Mouse (Mus musculus) erythroblast, embryonic 14.5 days (primary cell): ENCODE data around the gene Lrrc36. TPM values are rescaled to one million over a fixed set of nuclear protein-coding genes. Genes with fewer than 3 reads are reported as not detected.

Experiments used
- H3K27me3 ChIP-seq: 2 replicates; pipeline ENCODE4 v1.6.1; 2012; ENCODE audit warnings: inconsistent platforms; ENCODE audit not compliant: control insufficient read depth
- H3K36me3 ChIP-seq: 2 replicates; pipeline ENCODE4 v1.6.1; 2012; ENCODE audit warnings: mild to moderate bottlenecking, inconsistent platforms; ENCODE audit not compliant: control insufficient read depth
- H3K4me1 ChIP-seq: 2 replicates; pipeline ENCODE4 v1.6.1; 2012; ENCODE audit warnings: inconsistent platforms; ENCODE audit not compliant: control insufficient read depth
- H3K4me3 ChIP-seq: replicated peaks from 2 replicates; pipeline ENCODE3; 2012; ENCODE audit warnings: moderate library complexity, mild to moderate bottlenecking, inconsistent platforms
- H3K9me3 ChIP-seq: 2 replicates; pipeline ENCODE4 v1.6.1; 2012; ENCODE audit warnings: low read length, inconsistent platforms, mixed read lengths; ENCODE audit not compliant: control insufficient read depth
- GATA1 ChIP-seq: IDR thresholded peaks from 2 replicates; pipeline ENCODE4 v1.6.1; 2012; ENCODE audit warnings: low read length, inconsistent platforms, mixed read lengths
- TAL1 ChIP-seq: IDR thresholded peaks from 3 replicates; pipeline ENCODE4 v1.6.1; 2012; ENCODE audit warnings: low read length, inconsistent platforms, mixed read lengths
- polyA plus RNA-seq: library from polyadenylated mRNA; stranded (reverse); fragments of >175 nt; gene quantifications from 2 replicates; pipeline ENCODE4 v1.2.3, GENCODE M21; 2012

Lrrc36 gene
- polyA plus RNA-seq, 1 experiment, result 0.03 TPM

GRCm38 (mm10) chr8:105437078-105437748 is 23.8 kb downstream of the Lrrc36 start:
- Histone ChIP-seq H3K9me3 (no peaks in the 10 kb centered on the region), H3K4me1 (peaks cover 5% of the 10 kb centered on the region), H3K27me3 (peaks cover 55% of the 10 kb centered on the region), H3K36me3 (no peaks in the 10 kb centered on the region), H3K4me3 (no peak overlapping the region)
- TF ChIP-seq TAL1 (no peak), GATA1 (no peak)

DNA sequence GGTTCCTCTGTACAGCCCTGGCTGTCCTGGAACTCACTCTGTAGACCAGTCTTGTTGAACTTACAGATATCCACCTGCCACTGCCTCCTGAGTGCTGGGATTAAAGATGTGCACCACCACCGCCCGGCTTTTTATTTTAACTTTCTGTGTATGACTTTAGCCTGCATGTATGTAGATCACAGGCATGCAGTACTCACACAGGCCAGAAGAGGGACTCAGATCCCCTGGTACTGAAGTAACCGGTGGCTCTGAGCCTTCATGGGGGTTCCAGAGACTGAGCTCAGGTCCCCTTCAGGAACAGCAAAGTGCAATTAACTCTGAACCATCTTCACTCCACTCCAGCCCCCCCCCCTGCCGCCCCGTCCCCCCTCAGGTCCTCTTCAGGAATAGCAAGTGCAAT is 25.5 kb downstream of the Lrrc36 start:
- Histone ChIP-seq H3K27me3 (peaks cover 47% of the 10 kb centered on the region), H3K36me3 (no peaks in the 10 kb centered on the region), H3K4me3 (no peak overlapping the region), H3K9me3 (no peaks in the 10 kb centered on the region; the same call in 1 of the 2 replicates), H3K4me1 (peaks cover 9% of the 10 kb centered on the region)
- TF ChIP-seq GATA1 (no peak), TAL1 (no peak)

DNA sequence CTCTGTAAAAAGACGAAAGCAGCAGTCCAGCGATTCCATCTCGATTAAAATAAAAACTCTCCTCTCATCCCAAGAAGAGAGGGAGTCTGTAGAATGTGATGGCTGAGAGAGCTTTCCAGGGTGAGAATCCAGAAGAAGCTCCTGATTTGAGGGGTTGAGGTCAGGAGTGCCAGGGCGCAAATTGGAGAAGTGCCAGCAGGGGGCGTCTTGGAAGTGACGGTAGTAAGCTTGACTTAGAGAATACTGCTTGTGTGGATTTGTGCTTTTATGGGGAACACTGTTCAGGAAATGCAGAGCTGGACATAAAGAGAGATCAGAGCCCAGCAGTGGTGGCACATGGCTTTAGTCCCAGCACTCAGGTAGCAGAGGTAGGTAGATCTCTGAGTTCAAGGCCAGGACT is 28.1 kb downstream of the Lrrc36 start:
- Histone ChIP-seq H3K4me1 (peaks cover 31% of the 10 kb centered on the region), H3K27me3 (peaks cover 35% of the 10 kb centered on the region), H3K36me3 (no peaks in the 10 kb centered on the region), H3K9me3 (peaks cover 2% of the 10 kb centered on the region; the same call in 1 of the 2 replicates), H3K4me3 (no peak overlapping the region)
- TF ChIP-seq GATA1 (no peak), TAL1 (no peak)

GRCm38 (mm10) chr8:105442661-105443060 is 29.3 kb downstream of the Lrrc36 start:
- peaks cover 2% of the 10 kb centered on the region; the same call in 1 of the 2 replicates for H3K9me3 ChIP-seq
- peaks cover 28% of the 10 kb centered on the region for H3K27me3 ChIP-seq
- no peak for TF ChIP-seq TAL1
- no peak for TF ChIP-seq GATA1
- peaks cover 41% of the 10 kb centered on the region for H3K4me1 ChIP-seq
- H3K36me3 ChIP-seq, result no peaks in the 10 kb centered on the region
- H3K4me3 ChIP-seq, result no peak overlapping the region

GRCm38 (mm10) chr8:105445296-105446126 is 32.1 kb downstream of the Lrrc36 start:
- Histone ChIP-seq H3K4me1 (peaks cover 68% of the 10 kb centered on the region), H3K27me3 (peaks cover 14% of the 10 kb centered on the region), H3K36me3 (no peaks in the 10 kb centered on the region), H3K4me3 (no peak overlapping the region), H3K9me3 (peaks cover 2% of the 10 kb centered on the region; the same call in 1 of the 2 replicates)
- no peak for TF ChIP-seq GATA1
- no peak for TF ChIP-seq TAL1

DNA sequence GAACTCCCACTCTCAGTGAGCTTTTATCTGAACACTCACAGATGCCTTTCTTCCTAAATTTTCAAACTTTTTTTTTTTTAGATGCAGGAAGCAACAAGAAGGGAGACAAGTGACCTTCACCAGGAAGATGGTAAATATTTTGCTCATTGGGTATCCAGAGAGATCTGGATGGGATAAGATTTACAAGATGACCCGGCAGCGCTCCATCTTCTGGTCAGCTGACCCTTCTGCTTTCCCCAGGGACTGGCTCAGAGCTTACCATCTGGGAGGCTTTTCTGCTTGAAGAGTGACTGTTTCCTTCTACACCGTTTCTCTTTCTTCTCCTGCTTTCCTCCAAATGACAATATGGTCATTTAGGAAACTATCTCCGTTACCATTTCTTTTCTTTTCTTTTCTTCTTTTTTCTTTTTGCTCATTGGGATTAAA is 32.8 kb downstream of the Lrrc36 start:
- TF ChIP-seq GATA1, result no peak
- peaks cover 8% of the 10 kb centered on the region for H3K27me3 ChIP-seq
- peaks cover 73% of the 10 kb centered on the region for H3K4me1 ChIP-seq
- H3K9me3 ChIP-seq, result peaks cover 2% of the 10 kb centered on the region; the same call in 1 of the 2 replicates
- no peaks in the 10 kb centered on the region for H3K36me3 ChIP-seq
- no peak overlapping the region for H3K4me3 ChIP-seq

- peaks cover 82% of the 10 kb centered on the region for H3K4me1 ChIP-seq
- peak overlapping the region; percentile 52 for H3K4me3 ChIP-seq
- peak; percentile 76 for TF ChIP-seq GATA1
- TF ChIP-seq TAL1, result no peak
Measured at GRCm38 (mm10) chr8:105448188-105448587, 34.8 kb downstream of the Lrrc36 start.

DNA sequence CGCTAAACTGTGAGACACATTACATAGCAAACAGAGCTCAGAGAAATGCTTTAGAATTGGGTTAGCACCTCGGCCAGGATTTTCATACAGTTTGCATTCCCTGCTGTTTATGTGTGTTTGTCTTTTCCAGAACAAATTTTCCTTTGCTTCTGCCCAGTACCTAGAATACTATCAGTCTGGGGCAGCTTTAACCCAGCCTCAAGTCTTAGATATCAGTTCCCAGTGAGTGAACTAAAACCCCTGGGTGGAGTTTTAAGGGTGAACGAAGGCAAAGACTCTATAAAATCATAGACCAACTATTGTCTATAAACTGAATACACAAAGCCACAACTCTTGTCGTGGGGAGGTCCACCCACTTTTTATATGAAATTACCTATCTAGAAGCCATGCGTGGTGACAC is 35.2 kb downstream of the Lrrc36 start:
- no peak for TF ChIP-seq GATA1
- TF ChIP-seq TAL1, result peak; percentile 62; the same call in 2 of the 3 replicates
- Histone ChIP-seq H3K4me1 (peaks cover 82% of the 10 kb centered on the region), H3K4me3 (peak overlapping the region; percentile 52), H3K27me3 (peaks cover 6% of the 10 kb centered on the region; the same call in 1 of the 2 replicates), H3K9me3 (peaks cover 2% of the 10 kb centered on the region; the same call in 1 of the 2 replicates), H3K36me3 (no peaks in the 10 kb centered on the region)

More at GRCm38 (mm10) chr8:105448188-105448587, 34.8 kb downstream of the Lrrc36 start:
- Histone ChIP-seq H3K36me3 (no peaks in the 10 kb centered on the region), H3K9me3 (peaks cover 2% of the 10 kb centered on the region; the same call in 1 of the 2 replicates), H3K27me3 (peaks cover 6% of the 10 kb centered on the region; the same call in 1 of the 2 replicates)

- H3K9me3 ChIP-seq, result no peaks in the 10 kb centered on the region
- peaks cover 79% of the 10 kb centered on the region for H3K4me1 ChIP-seq
- peaks cover 6% of the 10 kb centered on the region; the same call in 1 of the 2 replicates for H3K27me3 ChIP-seq
- TF ChIP-seq TAL1, result no peak
- TF ChIP-seq GATA1, result no peak
- H3K4me3 ChIP-seq, result no peak overlapping the region
- no peaks in the 10 kb centered on the region for H3K36me3 ChIP-seq
Measured at GRCm38 (mm10) chr8:105450977-105451376, 37.6 kb downstream of the Lrrc36 start.
